Mouse (Mus musculus): ENCODE measurements around the gene Tmsb4x.

GRCm38 (mm10) chrX:167205813-167206520 lies 3.1 kb downstream of the Tmsb4x start:
- no peak for TF ChIP-seq CTCF (IDR thresholded peaks at IDR 0.05; ENCODE audit: low read depth)
- no peak for TF ChIP-seq EP300 (IDR thresholded peaks at IDR 0.05; ENCODE audit: low read depth)

Data from liver, embryonic 14.5 days (tissue).